Mouse (Mus musculus) myocyte (in vitro differentiated cells): Measurements from ENCODE around the gene Olfr1375. TPM values are rescaled to one million over a fixed set of nuclear protein-coding genes. Genes with fewer than 3 reads are reported as not detected.
"Not testable (repeated sequence)": the region's sequence is repeated elsewhere in the genome, so short reads cannot be mapped to it uniquely, and the experiment has no call there.

Source experiments
- H3K27me3 ChIP-seq: one replicate; pipeline ENCODE4 v1.6.1; 2011; ENCODE audit not compliant: control insufficient read depth, insufficient read depth, insufficient read length
- H3K36me3 ChIP-seq: one replicate; pipeline ENCODE4 v1.6.1; 2011; ENCODE audit not compliant: control insufficient read depth, insufficient read depth
- H3K4me2 ChIP-seq: one replicate; pipeline ENCODE4 v1.6.1; 2011; ENCODE audit warnings: low read depth, control low read depth
- H3K4me3 ChIP-seq: one replicate; pipeline ENCODE4 v1.5.1; 2011; ENCODE audit warnings: mild to moderate bottlenecking, control low read depth, moderate library complexity
- H3K79me2 ChIP-seq: one replicate; pipeline ENCODE4 v1.6.1; 2011; ENCODE audit not compliant: control insufficient read depth, insufficient read depth
- H3ac ChIP-seq: one replicate; pipeline ENCODE4 v1.6.1; 2011; ENCODE audit not compliant: control insufficient read depth, insufficient read length
- CEBPB ChIP-seq: IDR thresholded peaks from 2 replicates; pipeline ENCODE4 v1.6.1; 2011; ENCODE audit warnings: mild to moderate bottlenecking, moderate library complexity; ENCODE audit not compliant: poor library complexity, insufficient read depth, severe bottlenecking
- E2F4 ChIP-seq: IDR thresholded peaks from one replicate; pipeline ENCODE4 v1.6.1; 2011; ENCODE audit warnings: mild to moderate bottlenecking, control low read depth, moderate library complexity; ENCODE audit not compliant: insufficient read depth
- MAX ChIP-seq: IDR thresholded peaks from one replicate; pipeline ENCODE4 v1.6.1; 2011; ENCODE audit warnings: low read depth, mild to moderate bottlenecking, control low read depth
- MYOD1 ChIP-seq, 3 experiments: IDR thresholded peaks; one replicate each; pipeline ENCODE4 v1.6.1; 2011; ENCODE audit warnings: control low read depth in 2 of 3, low read depth in 2 of 3, mild to moderate bottlenecking in 2 of 3, moderate library complexity in 1 of 3; ENCODE audit not compliant: insufficient read length in 2 of 3, control insufficient read depth in 1 of 3
- MYOG ChIP-seq, 3 experiments: IDR thresholded peaks; one replicate each; pipeline ENCODE4 v1.6.1; 2011; ENCODE audit warnings: control low read depth in 2 of 3, low read depth in 2 of 3, mild to moderate bottlenecking in 2 of 3; ENCODE audit not compliant: insufficient read length in 2 of 3, control insufficient read depth in 1 of 3, insufficient read depth in 1 of 3
- POLR2A ChIP-seq: IDR thresholded peaks from one replicate; pipeline ENCODE4 v1.6.1; 2011; ENCODE audit warnings: low read depth, mild to moderate bottlenecking, control low read depth, moderate library complexity; ENCODE audit not compliant: insufficient read length
- POLR2AphosphoS2 ChIP-seq: IDR thresholded peaks from one replicate; pipeline ENCODE4 v1.6.1; 2011; ENCODE audit warnings: low read depth, control low read depth; ENCODE audit not compliant: insufficient read length
- REST ChIP-seq: IDR thresholded peaks from one replicate; pipeline ENCODE4 v1.6.1; 2011; ENCODE audit warnings: mild to moderate bottlenecking, control low read depth, moderate library complexity; ENCODE audit not compliant: insufficient read depth, insufficient read length
- SRF ChIP-seq: IDR thresholded peaks from one replicate; pipeline ENCODE4 v1.6.1; 2011; ENCODE audit warnings: low read depth; ENCODE audit not compliant: control insufficient read depth, insufficient read length
- TCF12 ChIP-seq: IDR thresholded peaks from one replicate; pipeline ENCODE4 v1.6.1; 2011; ENCODE audit warnings: mild to moderate bottlenecking, control low read depth; ENCODE audit not compliant: poor library complexity, insufficient read depth, severe bottlenecking
- TCF3 ChIP-seq: IDR thresholded peaks from one replicate; pipeline ENCODE4 v1.6.1; 2011; ENCODE audit warnings: low read depth, control low read depth; ENCODE audit not compliant: insufficient read length
- USF1 ChIP-seq: IDR thresholded peaks from one replicate; pipeline ENCODE4 v1.6.1; 2011; ENCODE audit warnings: low read depth, mild to moderate bottlenecking, control low read depth, moderate library complexity
- polyA plus RNA-seq: library from polyadenylated mRNA; unstranded; fragments of >200 nt; fragmentation: generic; extraction: Trizol; gene quantifications from one replicate; pipeline ENCODE4 v1.2.1, GENCODE M21; 2012; ENCODE audit warnings: missing spikeins

The Olfr1375 gene
- polyA plus RNA-seq, 1 experiment = not detected

DNA sequence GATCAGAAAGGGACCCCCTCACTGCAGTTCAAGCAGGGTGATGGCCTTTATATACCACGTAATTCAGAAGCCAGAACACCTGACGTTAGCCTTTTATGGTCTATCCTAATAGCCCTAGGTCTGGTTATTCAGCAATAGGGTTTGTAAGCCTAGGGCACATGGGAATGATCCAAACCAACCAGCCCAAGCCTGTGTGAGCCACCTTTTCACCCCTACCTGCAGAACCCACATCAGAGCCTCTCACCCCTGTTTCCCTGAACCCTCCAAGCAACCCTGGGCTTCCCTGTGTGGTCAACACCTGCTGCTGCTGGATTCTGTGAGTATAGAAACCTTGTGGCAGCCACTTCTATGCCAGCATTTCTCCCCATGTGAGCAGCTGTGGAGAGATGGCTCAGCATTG is 17.7 kb upstream of the Olfr1375 start:
- H3ac ChIP-seq = no peak overlapping the region
- no peaks in the 10 kb centered on the region for H3K79me2 ChIP-seq
- no peak overlapping the region for H3K4me2 ChIP-seq
- H3K4me3 ChIP-seq = no peak overlapping the region
- TF ChIP-seq E2F4 = no peak
- no peak for TF ChIP-seq CEBPB
- no peak for TF ChIP-seq USF1
- H3K27me3 ChIP-seq = no peaks in the 10 kb centered on the region
- no peaks in the 10 kb centered on the region for H3K36me3 ChIP-seq

- Histone ChIP-seq H3ac (no peak overlapping the region), H3K79me2 (no peaks in the 10 kb centered on the region), H3K4me3 (no peak overlapping the region), H3K36me3 (no peaks in the 10 kb centered on the region), H3K4me2 (no peak overlapping the region), H3K27me3 (no peaks in the 10 kb centered on the region)
- TF ChIP-seq MYOG (IDR thresholded peaks at IDR 0.05; ENCODE audit: control insufficient read depth in 1 of 3, insufficient read depth in 1 of 3, insufficient read length in 2 of 3, low read depth in 2 of 3) (no peak), MYOD1 (IDR thresholded peaks at IDR 0.05; ENCODE audit: control insufficient read depth in 1 of 3, insufficient read length in 2 of 3, low read depth in 2 of 3) (no peak), POLR2A (no peak), REST (no peak), MAX (no peak), USF1 (no peak), TCF3 (no peak), CEBPB (no peak), SRF (no peak)
Observed at GRCm38 (mm10) chr11:51032851-51033250, 15.1 kb upstream of the Olfr1375 start.

GRCm38 (mm10) chr11:51034141-51034540 is 13.8 kb upstream of the Olfr1375 start:
- not testable (repeated sequence) for H3K36me3 ChIP-seq, H3K79me2 ChIP-seq, H3K4me3 ChIP-seq, H3K4me2 ChIP-seq, H3ac ChIP-seq, H3K27me3 ChIP-seq

DNA sequence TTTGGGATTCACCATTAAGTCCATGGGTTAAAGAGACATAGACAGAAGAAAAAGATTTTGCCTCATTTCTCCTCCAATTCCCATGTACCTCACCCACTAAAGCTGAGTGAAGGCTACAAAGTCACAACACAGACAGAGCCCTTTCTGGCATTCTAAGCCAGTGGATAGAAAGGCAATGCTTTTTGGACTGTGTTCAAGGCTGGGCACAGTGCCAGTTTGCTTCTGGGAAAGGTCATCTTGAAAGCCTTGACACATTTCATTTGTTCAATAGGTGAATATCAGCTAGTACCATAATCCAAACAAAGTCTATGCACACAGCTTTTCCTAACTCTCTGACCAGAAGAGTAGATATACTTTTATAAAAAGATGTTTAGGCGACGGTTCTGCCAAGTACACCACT is 12.0 kb upstream of the Olfr1375 start:
- Histone ChIP-seq H3K27me3 (no peaks in the 10 kb centered on the region), H3ac (no peak overlapping the region), H3K79me2 (no peaks in the 10 kb centered on the region), H3K4me3 (no peak overlapping the region), H3K36me3 (no peaks in the 10 kb centered on the region), H3K4me2 (no peak overlapping the region)
- TF ChIP-seq MYOG (IDR thresholded peaks at IDR 0.05; ENCODE audit: control insufficient read depth in 1 of 3, insufficient read depth in 1 of 3, insufficient read length in 2 of 3, low read depth in 2 of 3) = no peak
- TF ChIP-seq POLR2A = no peak
- no peak for TF ChIP-seq MAX
- no peak for TF ChIP-seq TCF12
- TF ChIP-seq TCF3 = no peak
- no peak for TF ChIP-seq E2F4
- no peak for TF ChIP-seq MYOD1 (IDR thresholded peaks at IDR 0.05; ENCODE audit: control insufficient read depth in 1 of 3, insufficient read length in 2 of 3, low read depth in 2 of 3)
- TF ChIP-seq SRF = no peak
- TF ChIP-seq REST = no peak
- no peak for TF ChIP-seq USF1
- TF ChIP-seq CEBPB = no peak
- TF ChIP-seq POLR2AphosphoS2 = no peak

GRCm38 (mm10) chr11:51044776-51045175 is 3.1 kb upstream of the Olfr1375 start:
- not testable (repeated sequence) for H3ac ChIP-seq, H3K79me2 ChIP-seq, H3K4me2 ChIP-seq, H3K27me3 ChIP-seq, H3K36me3 ChIP-seq, H3K4me3 ChIP-seq

GRCm38 (mm10) chr11:51051678-51052077 is 3.8 kb downstream of the Olfr1375 start:
- Histone ChIP-seq H3K4me3 (no peak overlapping the region), H3K27me3 (no peaks in the 10 kb centered on the region), H3K4me2 (no peak overlapping the region), H3K79me2 (no peaks in the 10 kb centered on the region), H3ac (no peak overlapping the region), H3K36me3 (no peaks in the 10 kb centered on the region)
- TF ChIP-seq CEBPB = no peak
- no peak for TF ChIP-seq MAX
- no peak for TF ChIP-seq TCF12
- TF ChIP-seq MYOG (IDR thresholded peaks at IDR 0.05; ENCODE audit: control insufficient read depth in 1 of 3, insufficient read depth in 1 of 3, insufficient read length in 2 of 3, low read depth in 2 of 3) = no peak
- TF ChIP-seq USF1 = no peak
